Mouse (Mus musculus): ENCODE measurements around the gene Cfap43. TPM values are rescaled to one million over a fixed set of nuclear protein-coding genes. Genes with fewer than 3 reads are reported as not detected.

The Cfap43 gene
- polyA plus RNA-seq, 2 experiments = 0.08 to 0.11 TPM

DNA sequence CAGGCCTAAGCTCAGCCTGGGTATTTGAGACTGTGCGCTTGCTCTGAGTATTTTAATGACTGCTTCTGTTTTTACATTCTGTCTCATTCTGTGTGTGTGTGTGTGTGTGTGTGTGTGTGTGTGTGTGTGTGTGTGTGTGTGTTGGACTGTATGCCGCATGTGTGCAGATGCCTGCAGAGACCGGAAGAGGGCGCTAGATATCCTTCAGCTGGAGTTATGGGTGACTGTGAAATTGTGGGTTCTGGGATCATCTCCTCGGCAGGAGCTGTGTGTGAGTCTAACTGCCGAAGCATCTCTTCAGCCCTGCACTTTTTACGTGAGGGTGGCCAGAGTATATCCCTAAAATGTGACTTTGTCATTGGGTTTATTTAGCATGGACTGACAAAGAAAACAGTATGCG, 88.0 kb downstream of the Cfap43 start:
- H3K9ac ChIP-seq (ENCODE audit: low read depth, low read length, severe bottlenecking) = no peak overlapping the region
- WGBS = 91% methylated on average over 8 of the region's 8 CpGs
- TF ChIP-seq POLR2A (IDR thresholded peaks at IDR 0.05; ENCODE audit: borderline replicate concordance, extremely low read depth, insufficient read depth, insufficient read length) = no peak
- no peaks in the 10 kb centered on the region for H3K9me3 ChIP-seq (ENCODE audit: control insufficient read depth, low read length)
- no peaks in the 10 kb centered on the region for H3K36me3 ChIP-seq (ENCODE audit: control insufficient read depth, insufficient read depth, low read length)
- ATAC-seq (ENCODE audit: low FRiP score, low read depth) (no peak), DNase-seq (ENCODE audit: low spot score) (no peak)
- no peaks in the 10 kb centered on the region for H3K27me3 ChIP-seq (ENCODE audit: control insufficient read depth, insufficient read depth, low read length)
- no peak overlapping the region for H3K4me3 ChIP-seq (replicated peaks; ENCODE audit: low read length)
- no peak overlapping the region for H3K27ac ChIP-seq (replicated peaks; ENCODE audit: low read depth, low read length)
- H3K4me2 ChIP-seq (replicated peaks; ENCODE audit: low read depth, low read length, severe bottlenecking) = no peak overlapping the region
- H3K4me1 ChIP-seq (ENCODE audit: control insufficient read depth, insufficient read depth, low read length) = no peaks in the 10 kb centered on the region

- Histone ChIP-seq H3K27ac (replicated peaks; ENCODE audit: low read depth, low read length) (no peak overlapping the region), H3K4me2 (replicated peaks; ENCODE audit: low read depth, low read length, severe bottlenecking) (no peak overlapping the region), H3K4me3 (replicated peaks; ENCODE audit: low read length) (no peak overlapping the region), H3K36me3 (ENCODE audit: control insufficient read depth, insufficient read depth, low read length) (no peaks in the 10 kb centered on the region), H3K9me3 (ENCODE audit: control insufficient read depth, low read length) (no peaks in the 10 kb centered on the region), H3K9ac (ENCODE audit: low read depth, low read length, severe bottlenecking) (no peak overlapping the region), H3K27me3 (ENCODE audit: control insufficient read depth, insufficient read depth, low read length) (no peaks in the 10 kb centered on the region), H3K4me1 (ENCODE audit: control insufficient read depth, insufficient read depth, low read length) (no peaks in the 10 kb centered on the region)
- DNase-seq (ENCODE audit: low spot score) (no peak), ATAC-seq (ENCODE audit: low FRiP score, low read depth) (no peak)
- no peak for TF ChIP-seq POLR2A (IDR thresholded peaks at IDR 0.05; ENCODE audit: borderline replicate concordance, extremely low read depth, insufficient read depth, insufficient read length)
- 80% methylated on average over 14 of the region's 14 CpGs for WGBS
Observed at GRCm38 (mm10) chr19:47829913-47830450, 89.1 kb downstream of the Cfap43 start.

DNA sequence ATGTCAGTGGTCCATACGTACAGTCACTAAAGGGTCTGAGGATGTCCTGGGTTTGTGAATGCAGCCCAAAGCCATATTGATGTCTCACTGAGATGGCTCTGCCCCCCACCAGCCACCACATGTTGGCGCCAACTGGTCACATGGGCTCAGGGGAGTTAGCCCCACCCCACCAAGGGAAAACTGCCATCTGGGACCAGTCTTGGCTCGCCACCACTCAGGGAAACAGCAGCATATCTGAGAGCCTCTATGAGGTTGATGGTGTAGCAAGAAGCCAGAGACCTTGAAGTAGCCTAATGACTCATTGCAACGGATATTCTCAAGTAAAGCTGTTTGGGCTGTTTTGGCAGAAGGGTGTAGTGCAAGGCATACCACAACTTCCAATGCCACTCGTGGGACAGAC, 95.1 kb downstream of the Cfap43 start:
- no peak overlapping the region for H3K27ac ChIP-seq (replicated peaks; ENCODE audit: low read depth, low read length)
- WGBS = 74% methylated on average over 5 of the region's 5 CpGs
- 0 out of 2 replicates have a peak, but pooled peaks cover 2% of the 10 kb centered on the region for H3K4me1 ChIP-seq (ENCODE audit: control insufficient read depth, insufficient read depth, low read length)
- ATAC-seq (ENCODE audit: low FRiP score, low read depth) (no peak), DNase-seq (ENCODE audit: low spot score) (no peak)
- H3K4me3 ChIP-seq (replicated peaks; ENCODE audit: low read length) = no peak overlapping the region
- H3K27me3 ChIP-seq (ENCODE audit: control insufficient read depth, insufficient read depth, low read length) = no peaks in the 10 kb centered on the region
- H3K9me3 ChIP-seq (ENCODE audit: control insufficient read depth, low read length) = no peaks in the 10 kb centered on the region
- TF ChIP-seq POLR2A (IDR thresholded peaks at IDR 0.05; ENCODE audit: borderline replicate concordance, extremely low read depth, insufficient read depth, insufficient read length) = no peak
- H3K9ac ChIP-seq (ENCODE audit: low read depth, low read length, severe bottlenecking) = no peak overlapping the region
- H3K36me3 ChIP-seq (ENCODE audit: control insufficient read depth, insufficient read depth, low read length) = no peaks in the 10 kb centered on the region
- no peak overlapping the region for H3K4me2 ChIP-seq (replicated peaks; ENCODE audit: low read depth, low read length, severe bottlenecking)

DNA sequence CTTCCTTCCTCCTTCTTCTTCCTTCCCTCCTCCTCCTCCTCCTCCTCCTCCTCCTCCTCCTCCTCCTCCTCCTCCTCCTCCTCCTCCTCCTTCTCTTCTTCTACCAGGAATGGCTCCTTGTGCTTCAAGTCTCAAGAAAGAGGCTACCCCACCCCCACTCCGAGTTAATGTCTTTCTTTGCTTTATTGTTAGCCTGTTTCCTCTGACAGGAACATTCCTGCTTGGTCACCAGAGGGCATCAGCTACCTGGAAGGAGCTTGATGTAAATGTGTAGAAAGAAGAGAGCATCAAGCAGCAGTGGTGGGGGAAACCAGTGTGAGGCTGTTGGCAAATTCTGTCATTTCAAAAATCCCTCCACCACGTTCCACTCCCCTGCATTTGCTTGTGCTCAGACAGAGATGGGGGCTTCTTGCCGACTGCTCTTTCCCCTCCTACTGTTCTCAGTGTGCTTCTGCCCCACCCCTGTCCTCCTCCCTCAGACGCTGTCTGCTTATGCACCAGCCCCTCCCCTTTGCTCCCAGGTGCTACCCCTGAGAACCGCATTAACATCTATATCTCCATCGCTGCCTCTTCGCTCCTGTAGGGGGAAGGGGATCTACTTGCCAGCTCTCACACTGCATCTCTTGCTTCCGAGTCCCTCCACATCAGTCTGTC, 96.8 kb downstream of the Cfap43 start:
- no peak overlapping the region for H3K9ac ChIP-seq (ENCODE audit: low read depth, low read length, severe bottlenecking)
- ATAC-seq (ENCODE audit: low FRiP score, low read depth) = no peak
- H3K27me3 ChIP-seq (ENCODE audit: control insufficient read depth, insufficient read depth, low read length) = no peaks in the 10 kb centered on the region
- H3K27ac ChIP-seq (replicated peaks; ENCODE audit: low read depth, low read length) = no peak overlapping the region
- H3K9me3 ChIP-seq (ENCODE audit: control insufficient read depth, low read length) = no peaks in the 10 kb centered on the region
- peak; percentile 50 for DNase-seq (ENCODE audit: low spot score)
- no peak overlapping the region for H3K4me2 ChIP-seq (replicated peaks; ENCODE audit: low read depth, low read length, severe bottlenecking)
- H3K4me3 ChIP-seq (replicated peaks; ENCODE audit: low read length) = no peak overlapping the region
- no peak for TF ChIP-seq POLR2A (IDR thresholded peaks at IDR 0.05; ENCODE audit: borderline replicate concordance, extremely low read depth, insufficient read depth, insufficient read length)
- no peaks in the 10 kb centered on the region for H3K36me3 ChIP-seq (ENCODE audit: control insufficient read depth, insufficient read depth, low read length)
- H3K4me1 ChIP-seq (ENCODE audit: control insufficient read depth, insufficient read depth, low read length) = 0 out of 2 replicates have a peak, but pooled peaks cover 2% of the 10 kb centered on the region
- WGBS = 16% methylated on average over 8 of the region's 8 CpGs

- H3K4me1 ChIP-seq (ENCODE audit: control insufficient read depth, insufficient read depth, low read length) = 0 out of 2 replicates have a peak, but pooled peaks cover 2% of the 10 kb centered on the region
- no peak overlapping the region for H3K4me3 ChIP-seq (replicated peaks; ENCODE audit: low read length)
- no peak overlapping the region for H3K27ac ChIP-seq (replicated peaks; ENCODE audit: low read depth, low read length)
- H3K9ac ChIP-seq (ENCODE audit: low read depth, low read length, severe bottlenecking) = no peak overlapping the region
- H3K36me3 ChIP-seq (ENCODE audit: control insufficient read depth, insufficient read depth, low read length) = no peaks in the 10 kb centered on the region
- no peaks in the 10 kb centered on the region for H3K27me3 ChIP-seq (ENCODE audit: control insufficient read depth, insufficient read depth, low read length)
- H3K9me3 ChIP-seq (ENCODE audit: control insufficient read depth, low read length) = no peaks in the 10 kb centered on the region
- WGBS = 55% methylated on average over 7 of the region's 7 CpGs
- no peak for TF ChIP-seq POLR2A (IDR thresholded peaks at IDR 0.05; ENCODE audit: borderline replicate concordance, extremely low read depth, insufficient read depth, insufficient read length)
- ATAC-seq (ENCODE audit: low FRiP score, low read depth) (no peak), DNase-seq (ENCODE audit: low spot score) (no peak)
- H3K4me2 ChIP-seq (replicated peaks; ENCODE audit: low read depth, low read length, severe bottlenecking) = no peak overlapping the region
Observed at GRCm38 (mm10) chr19:47821494-47821872, 97.6 kb downstream of the Cfap43 start.

All from limb, embryonic 14.5 days (tissue).